Mouse (Mus musculus) thymus, postnatal 4 days (tissue): ENCODE measurements around the gene Psmc3ip.

ENCODE experiments used
- DNase-seq: peaks from one replicate; pipeline ENCODE4 v3.0.0; 2021

Gene Psmc3ip

GRCm38 (mm10) chr11:101078121-101078520 is 17.1 kb downstream of the Psmc3ip start, which contains the start of gene Hsd17b1:
TSS of gene Hsd17b1 (plus strand) at chr11:101078411.
- DNase-seq = no peak

- DNase-seq = no peak
These were observed 23.3 kb downstream of the Psmc3ip start for GRCm38 (mm10) chr11:101071810-101072428.

- DNase-seq = no peak
These were observed 24.2 kb downstream of the Psmc3ip start for GRCm38 (mm10) chr11:101070987-101071386.

- no peak for DNase-seq
These were observed 25.1 kb downstream of the Psmc3ip start for GRCm38 (mm10) chr11:101070189-101070527.

- DNase-seq = peak; percentile 95
These were observed 25.6 kb downstream of the Psmc3ip start, which contains the start of gene Naglu for GRCm38 (mm10) chr11:101069391-101070188. TSS of gene Naglu (plus strand) at chr11:101070012.

GRCm38 (mm10) chr11:101066549-101067412 is 28.5 kb downstream of the Psmc3ip start:
- peak; percentile 94 for DNase-seq

GRCm38 (mm10) chr11:101065002-101065401 is 30.2 kb downstream of the Psmc3ip start:
- DNase-seq = no peak

GRCm38 (mm10) chr11:101064462-101064861 is 30.8 kb downstream of the Psmc3ip start:
- DNase-seq = no peak

- DNase-seq = peak; percentile 84
These were observed 31.4 kb downstream of the Psmc3ip start for GRCm38 (mm10) chr11:101063676-101064327.

GRCm38 (mm10) chr11:101062971-101063675 is 32.1 kb downstream of the Psmc3ip start:
- peak; percentile 34 for DNase-seq

- peak; percentile 66 for DNase-seq
These were observed 32.9 kb downstream of the Psmc3ip start for GRCm38 (mm10) chr11:101062165-101062884.

GRCm38 (mm10) chr11:101061049-101061448 is 34.2 kb downstream of the Psmc3ip start:
- peak; percentile 18 for DNase-seq

- peak; percentile 42 for DNase-seq
These were observed 35.1 kb downstream of the Psmc3ip start for GRCm38 (mm10) chr11:101060126-101060525.

- DNase-seq = no peak
These were observed 35.8 kb downstream of the Psmc3ip start for GRCm38 (mm10) chr11:101059473-101059872.

GRCm38 (mm10) chr11:101058726-101059125 is 36.5 kb downstream of the Psmc3ip start:
- DNase-seq = peak; percentile 19

GRCm38 (mm10) chr11:101057860-101058259 is 37.4 kb downstream of the Psmc3ip start:
- DNase-seq = peak; percentile 96

- no peak for DNase-seq
These were observed 38.4 kb downstream of the Psmc3ip start for GRCm38 (mm10) chr11:101056885-101057284.

- DNase-seq = no peak
These were observed 39.8 kb downstream of the Psmc3ip start for GRCm38 (mm10) chr11:101055418-101055817.

- peak; percentile 65 for DNase-seq
These were observed 41.3 kb downstream of the Psmc3ip start for GRCm38 (mm10) chr11:101053974-101054373.

GRCm38 (mm10) chr11:101052751-101053473 is 42.3 kb downstream of the Psmc3ip start:
- no peak for DNase-seq

- no peak for DNase-seq
These were observed 43.6 kb downstream of the Psmc3ip start for GRCm38 (mm10) chr11:101051617-101052016.
